Mouse (Mus musculus) lung, postnatal 14 days (tissue): Measurements from ENCODE around the gene Irf9.

Experiments
- DNase-seq: peaks from one replicate; pipeline ENCODE4 v3.0.0; 2021

Gene Irf9

DNA sequence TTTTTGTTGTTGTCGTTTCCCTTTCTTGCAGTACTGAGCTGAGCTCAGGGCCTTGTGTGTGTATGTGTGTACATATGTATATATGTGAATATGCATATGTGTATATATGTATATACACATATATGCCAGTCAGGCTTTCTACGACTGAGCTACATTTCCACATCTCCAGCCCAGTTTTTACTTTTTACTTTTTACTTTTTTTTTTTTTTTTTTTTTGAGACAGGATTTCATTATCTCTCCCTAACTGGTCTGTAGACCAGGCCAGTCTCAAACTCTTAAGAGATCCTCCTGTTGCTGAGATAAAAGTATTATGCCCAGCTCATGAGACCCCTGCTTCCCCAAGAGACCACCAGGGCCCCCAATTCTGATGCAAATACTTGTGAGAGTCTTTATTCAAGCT is 13.5 kb downstream of the Irf9 start:
- no peak for DNase-seq

- DNase-seq, result peak; percentile 35
Measured at GRCm38 (mm10) chr14:55617822-55618221, 14.5 kb downstream of the Irf9 start, which contains the start of gene Rec8. Gene Rec8, plus strand, starts transcription at chr14:55618037.

GRCm38 (mm10) chr14:55618486-55619195 is 15.3 kb downstream of the Irf9 start:
- DNase-seq, result no peak

DNA sequence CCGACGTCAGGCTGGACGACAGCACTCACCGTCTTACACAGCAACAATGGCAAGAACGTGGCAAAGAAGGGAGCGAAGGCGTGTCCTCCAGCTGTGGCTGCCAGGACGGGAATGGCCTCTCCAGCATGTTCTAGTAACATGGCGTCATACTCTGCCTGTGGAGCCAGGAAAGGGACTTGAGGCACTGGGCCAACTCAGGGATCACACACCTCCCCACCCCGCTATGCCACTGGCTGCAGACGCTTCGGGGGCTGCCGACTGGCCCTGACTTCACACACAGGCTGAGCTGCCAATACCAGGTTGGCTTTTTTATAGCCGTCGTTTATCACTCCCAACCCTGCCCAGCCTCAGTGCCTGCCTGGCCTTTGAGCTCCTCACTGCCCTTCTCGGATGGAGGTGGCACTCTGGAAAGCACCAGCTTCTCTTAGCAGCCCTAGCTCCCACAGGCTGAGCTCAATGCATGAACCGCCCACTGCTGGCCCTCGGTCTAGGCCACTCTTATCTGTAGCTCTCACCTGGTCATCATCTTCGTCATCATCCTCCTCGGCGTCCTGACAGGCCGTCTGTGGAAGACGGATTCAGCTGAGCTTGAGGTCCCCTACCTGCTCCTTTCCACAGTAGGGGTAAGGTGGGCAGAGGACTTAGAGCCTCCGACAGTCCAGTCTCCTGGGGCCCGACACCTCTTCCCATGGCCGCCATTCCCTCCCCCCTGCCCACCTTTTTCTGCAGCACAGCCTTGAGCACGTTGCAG is 24.9 kb downstream of the Irf9 start:
- DNase-seq, result no peak

DNA sequence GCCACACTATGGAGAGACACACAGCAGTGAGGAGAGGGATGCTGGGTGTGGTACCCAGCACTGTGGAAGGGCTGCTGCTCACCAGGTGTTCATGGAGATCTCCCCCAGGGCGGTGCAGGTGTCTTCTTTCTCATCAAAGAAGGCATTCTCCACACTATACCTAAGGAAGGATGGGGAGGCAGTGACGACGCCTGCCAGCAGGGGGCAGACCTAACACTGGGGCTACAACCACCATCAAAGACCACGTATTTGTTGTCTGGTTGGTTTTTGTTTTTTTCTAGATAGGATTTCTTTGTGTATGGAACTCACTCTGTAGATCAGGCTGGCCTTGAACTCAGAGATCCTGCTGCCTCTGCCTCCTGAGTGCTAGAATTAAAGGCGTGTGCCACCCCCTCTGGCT is 25.9 kb downstream of the Irf9 start:
- peak; percentile 73 for DNase-seq

DNA sequence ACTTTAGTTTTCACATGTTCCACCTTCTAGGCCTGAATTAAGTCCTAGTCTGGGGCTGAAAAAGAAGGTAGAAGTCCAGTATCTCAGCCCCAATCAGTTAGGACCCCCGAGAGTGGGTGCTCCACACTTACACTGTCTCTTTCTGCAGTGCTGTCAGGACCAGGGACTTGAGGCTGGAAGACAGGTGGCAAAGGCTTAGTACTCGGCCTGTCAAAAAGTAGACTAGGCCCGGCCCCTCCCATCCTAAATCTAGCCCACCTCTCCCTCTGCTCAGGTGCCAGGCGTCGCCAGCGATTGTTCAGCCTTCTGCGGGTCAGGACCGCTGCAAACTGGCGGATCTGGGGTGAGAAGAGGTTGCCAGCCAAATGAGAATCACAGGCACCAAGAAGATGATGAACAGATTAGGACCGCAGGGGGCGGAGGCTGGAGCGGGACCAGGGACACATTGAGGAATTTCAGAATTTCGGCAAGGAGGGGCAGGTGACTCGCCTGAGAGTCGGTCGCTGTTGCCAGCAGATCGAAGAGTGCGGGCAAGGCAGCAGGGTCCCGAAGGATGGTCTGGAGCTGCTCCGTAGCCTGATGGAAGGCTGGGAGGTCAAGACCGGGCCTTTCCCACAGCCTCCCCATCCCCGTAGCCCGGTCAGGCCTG is 31.6 kb downstream of the Irf9 start:
- DNase-seq, result peak; percentile 24

- DNase-seq, result peak; percentile 90
Measured at GRCm38 (mm10) chr14:55635523-55636007, 32.2 kb downstream of the Irf9 start, which contains the start of gene Ipo4. Gene Ipo4, minus strand, starts transcription at chr14:55635957.

GRCm38 (mm10) chr14:55637795-55638194 is 34.4 kb downstream of the Irf9 start, which contains the start of gene Gm49378:
Gene Gm49378, minus strand, starts transcription at chr14:55637895.
- DNase-seq, result no peak

GRCm38 (mm10) chr14:55640816-55641215 is 37.4 kb downstream of the Irf9 start:
- DNase-seq, result no peak

DNA sequence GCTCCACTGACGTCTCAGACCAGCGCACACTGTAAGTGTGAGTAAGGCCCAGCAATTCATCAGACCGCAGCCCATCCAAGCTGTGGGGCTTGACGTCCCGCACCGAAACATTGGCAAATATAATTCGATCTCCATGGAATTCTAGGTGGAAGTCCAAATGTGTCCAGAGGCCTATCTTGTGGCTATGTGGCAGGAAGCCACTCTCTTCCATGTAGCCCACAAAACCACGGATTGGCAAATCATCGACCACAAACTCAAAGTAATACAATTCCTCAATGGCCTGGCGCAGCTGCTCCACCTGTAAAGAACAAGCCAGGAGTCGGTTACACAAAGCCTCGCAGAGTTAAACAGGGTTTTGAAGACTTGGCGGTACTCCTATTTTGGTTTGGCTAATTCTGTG is 37.9 kb downstream of the Irf9 start:
- DNase-seq, result no peak

GRCm38 (mm10) chr14:55642679-55643059 is 39.3 kb downstream of the Irf9 start:
- no peak for DNase-seq

DNA sequence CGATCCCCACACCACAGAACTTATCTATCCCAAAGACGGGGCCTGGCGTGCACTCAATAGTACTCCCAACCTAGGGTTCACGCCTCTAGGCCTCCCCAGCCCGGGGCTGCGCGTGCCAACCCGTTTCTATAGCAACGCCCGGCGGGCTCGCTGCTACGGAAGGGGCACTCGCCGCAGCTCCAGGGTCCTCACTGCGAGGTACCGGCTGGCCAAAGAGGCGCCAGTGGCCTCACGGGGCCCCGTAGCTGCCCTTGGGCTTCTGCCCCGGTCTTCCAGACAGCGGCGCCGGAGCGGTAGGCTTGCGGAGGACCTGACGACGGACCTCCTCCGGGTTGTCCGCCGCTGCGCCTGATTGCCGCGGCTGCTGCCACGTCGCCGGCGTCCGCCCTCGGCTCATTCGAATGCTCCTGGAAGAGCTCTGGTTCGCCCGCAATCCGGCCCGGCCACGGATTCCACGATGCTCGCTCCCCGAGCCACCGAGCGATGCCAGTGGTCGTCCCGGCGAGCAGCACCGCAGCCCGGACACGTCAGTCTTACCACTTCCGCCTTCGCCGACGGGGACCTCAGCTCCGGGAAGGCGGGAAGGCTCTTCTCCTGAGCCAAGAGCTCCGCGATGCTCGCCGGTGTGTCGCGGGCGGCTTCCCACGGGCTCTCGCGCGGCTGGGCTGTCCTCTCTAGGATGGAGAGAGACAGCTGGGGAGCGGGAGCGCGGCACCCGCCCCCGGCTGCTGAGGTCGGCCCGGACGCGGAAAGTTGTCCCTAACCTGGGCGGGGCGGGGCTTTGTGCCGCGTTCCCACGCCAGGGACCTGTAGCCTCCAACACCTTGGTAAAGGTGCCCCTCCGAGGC is 39.9 kb downstream of the Irf9 start, which contains the start of gene Tm9sf1:
TSS of gene Tm9sf1 (minus strand) at position 747 of the 848 bp plus-strand sequence.
- peak; percentile 80 for DNase-seq

GRCm38 (mm10) chr14:55644261-55644888 is 41.0 kb downstream of the Irf9 start:
- no peak for DNase-seq

DNA sequence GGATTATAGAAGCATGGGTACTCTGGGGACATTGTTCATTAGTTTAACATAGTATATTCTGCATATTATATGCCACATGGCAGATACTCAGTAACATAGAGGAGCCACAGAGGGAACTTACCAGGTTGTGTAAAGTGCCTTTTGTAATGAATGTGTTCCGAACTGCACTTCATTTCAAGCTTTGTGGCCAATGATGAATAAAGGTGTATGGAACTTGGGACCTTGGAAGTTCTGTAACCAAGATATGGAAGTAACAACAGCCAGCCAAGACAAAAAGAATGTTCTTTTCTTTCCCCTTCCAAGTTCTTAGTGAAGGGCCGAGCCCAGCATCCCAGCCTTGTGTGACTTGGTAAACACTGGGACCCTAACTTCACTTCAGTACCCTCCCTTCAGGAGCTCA is 46.5 kb downstream of the Irf9 start, which contains the start of gene Tssk4:
TSS of gene Tssk4 (plus strand) at position 301 of the 400 bp plus-strand sequence.
- DNase-seq, result no peak

- no peak for DNase-seq
Measured at GRCm38 (mm10) chr14:55651528-55651927, 48.2 kb downstream of the Irf9 start.

DNA sequence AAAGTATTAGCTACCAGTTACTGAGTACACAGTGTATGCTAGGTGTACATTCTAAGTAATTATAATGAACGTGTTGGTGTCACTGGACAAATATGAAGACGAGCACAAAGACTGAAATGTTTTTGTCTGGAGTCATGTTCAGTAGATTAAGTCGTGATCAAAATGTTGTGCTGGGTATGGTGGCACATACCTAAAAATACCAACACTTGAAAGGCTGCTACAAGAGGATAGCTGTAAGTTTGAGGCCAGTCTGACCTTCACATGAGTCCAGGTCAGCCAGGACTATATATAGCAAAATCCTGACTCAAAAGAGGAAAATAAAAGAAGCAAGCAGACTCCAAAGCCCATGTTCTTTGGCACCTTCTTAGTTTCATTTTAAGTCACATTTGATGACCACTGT is 53.6 kb downstream of the Irf9 start:
- no peak for DNase-seq

DNA sequence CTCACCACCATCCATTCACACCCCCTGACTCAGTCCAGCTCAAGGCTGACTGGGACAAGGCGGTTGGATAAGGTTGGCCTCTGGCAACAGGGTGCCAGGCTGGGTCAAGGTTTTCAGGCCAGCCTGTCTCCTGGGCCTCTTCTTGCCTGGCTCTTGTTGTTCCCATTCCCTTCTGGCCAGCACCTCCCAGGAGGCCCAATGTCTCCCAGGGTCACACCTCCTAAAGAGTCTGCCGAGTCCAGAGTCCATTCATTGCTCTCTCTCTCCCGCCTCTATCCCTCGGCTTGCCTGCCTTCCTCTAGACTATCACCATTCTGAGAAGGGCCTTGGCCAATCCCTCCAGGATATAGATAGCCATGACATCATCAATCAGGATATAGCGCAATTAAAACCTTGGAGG is 54.6 kb downstream of the Irf9 start:
- DNase-seq, result no peak
